Mouse (Mus musculus) telencephalon, adult 2 months (tissue): ENCODE data around the gene a.

Experiments
- DNase-seq: peaks from one replicate; pipeline ENCODE4 v3.0.0-alpha.2; 2011; ENCODE audit warnings: low read depth, low spot score

Gene a

GRCm38 (mm10) chr2:155090909-155091742 is 299.9 kb downstream of the a start:
- no peak for DNase-seq

- no peak for DNase-seq
These were observed 300.5 kb downstream of the a start for GRCm38 (mm10) chr2:155091743-155092075.

- DNase-seq: no peak
These were observed 302.2 kb downstream of the a start for GRCm38 (mm10) chr2:155093418-155093817.

- DNase-seq: no peak
These were observed 307.6 kb downstream of the a start for GRCm38 (mm10) chr2:155098720-155099380.

GRCm38 (mm10) chr2:155099421-155099820 is 308.2 kb downstream of the a start:
- peak; percentile 68 for DNase-seq

GRCm38 (mm10) chr2:155099994-155100795 is 309.0 kb downstream of the a start:
- no peak for DNase-seq
